Mouse (Mus musculus) liver, postnatal 0 days (tissue): Measurements from ENCODE around the gene Calu. TPM values are rescaled to one million over a fixed set of nuclear protein-coding genes. Genes with fewer than 3 reads are reported as not detected.
A peak's percentile ranks its signal among the peaks of the same experiment; 100 is the strongest.

Experiments
- ATAC-seq: fragments of 200-750 bp; cut with Nextera tagmentation; 2 replicates; pipeline ENCODE4 v1.8.0; 2017; ENCODE audit warnings: mild to moderate bottlenecking, moderate library complexity
- DNase-seq: peaks from one replicate; pipeline ENCODE4 v3.0.0-alpha.2; 2016
- H3K27ac ChIP-seq: fragments of 300-500 bp; sonication (generic); 2 replicates; pipeline ENCODE4 v1.5.1; 2014; ENCODE audit warnings: antibody characterized with exemption, moderate library complexity, mild to moderate bottlenecking, low read depth
- H3K27me3 ChIP-seq: fragments of 300-500 bp; sonication (generic); 2 replicates; pipeline ENCODE4 v1.6.1; 2014; ENCODE audit warnings: low read length, control low read depth, mixed read lengths; ENCODE audit not compliant: insufficient read depth
- H3K36me3 ChIP-seq: fragments of 300-500 bp; sonication (generic); replicated peaks from 2 replicates; pipeline ENCODE4 v1.6.1; 2014; ENCODE audit warnings: mild to moderate bottlenecking, control low read depth, low read length, moderate library complexity, mixed read lengths; ENCODE audit not compliant: insufficient read depth
- H3K4me1 ChIP-seq: fragments of 300-500 bp; sonication (generic); 2 replicates; pipeline ENCODE4 v1.6.1; 2014; ENCODE audit warnings: antibody characterized with exemption, mild to moderate bottlenecking, control low read depth; ENCODE audit not compliant: insufficient read depth
- H3K4me2 ChIP-seq: fragments of 300-500 bp; sonication (generic); 2 replicates; pipeline ENCODE4 v1.6.1; 2014; ENCODE audit warnings: low read depth, mild to moderate bottlenecking, low read length, moderate library complexity, mixed read lengths
- H3K4me3 ChIP-seq: fragments of 300-500 bp; sonication (generic); 2 replicates; pipeline ENCODE4 v1.5.1; 2014; ENCODE audit warnings: low read depth, low read length
- H3K9ac ChIP-seq: fragments of 300-500 bp; sonication (generic); replicated peaks from 2 replicates; pipeline ENCODE4 v1.6.1; 2014; ENCODE audit warnings: mild to moderate bottlenecking, moderate library complexity
- H3K9me3 ChIP-seq: fragments of 300-500 bp; sonication (generic); 2 replicates; pipeline ENCODE4 v1.6.1; 2016; ENCODE audit warnings: mild to moderate bottlenecking, control low read depth, low read length, mixed read lengths
- CTCF ChIP-seq: sonication (generic); IDR thresholded peaks from 2 replicates; pipeline ENCODE4 v1.5.1; 2016; ENCODE audit warnings: antibody characterized with exemption, low read depth
- EP300 ChIP-seq: IDR thresholded peaks from 2 replicates; pipeline ENCODE4 v1.6.1; 2016; ENCODE audit warnings: antibody characterized with exemption, low read depth, mild to moderate bottlenecking
- WGBS: fragments of 180-500 bp; shearing (Covaris S2); extraction: QIAGEN DNeasy Blood & Tissue Kit; methylation state at CpG from one replicate; pipeline ENCODE4 v1.1.7; 2014; ENCODE audit not compliant: insufficient replicate concordance; 5-methylcytosine and 5-hydroxymethylcytosine counted together
- polyA plus RNA-seq: library from polyadenylated mRNA; unstranded; fragments of >200 nt; fragmentation: Nextera tagmentation; extraction: Ambion mirVana; gene quantifications from 2 replicates; pipeline ENCODE4 v1.2.1, GENCODE M21; 2015

Gene Calu
- 55.7 and 63.8 TPM in 2 replicates for polyA plus RNA-seq

- no peaks in the 10 kb centered on the region for H3K27me3 ChIP-seq
- H3K9me3 ChIP-seq = no peaks in the 10 kb centered on the region
- under 1% methylated on average over 54 of the region's 55 CpGs for WGBS
- H3K9ac ChIP-seq = peak within 1 kb of the TSS; percentile 85
- H3K36me3 ChIP-seq = no peaks in the 10 kb centered on the region
- no peak; the same call in 1 of the 2 replicates for TF ChIP-seq EP300
- no peak for TF ChIP-seq CTCF
- DNase-seq = peak; percentile 100
- peak within 1 kb of the TSS; percentile 92 for H3K27ac ChIP-seq
- peak within 1 kb of the TSS; percentile 87 for H3K4me2 ChIP-seq
- peak; percentile 98 for ATAC-seq
- peaks cover 15% of the 10 kb centered on the region for H3K4me1 ChIP-seq
- H3K4me3 ChIP-seq = peak within 1 kb of the TSS; percentile 77
Observed at GRCm38 (mm10) chr6:29347665-29348370, at the start of gene Calu. Gene Calu, plus strand, starts transcription at chr6:29348069.

GRCm38 (mm10) chr6:29299112-29299511, 48.8 kb upstream of the Calu start:
- Histone ChIP-seq H3K4me3 (no peak overlapping the region), H3K36me3 (no peaks in the 10 kb centered on the region), H3K27ac (no peak overlapping the region), H3K27me3 (no peaks in the 10 kb centered on the region), H3K9me3 (no peaks in the 10 kb centered on the region), H3K4me2 (no peak overlapping the region), H3K9ac (no peak overlapping the region), H3K4me1 (no peaks in the 10 kb centered on the region)
- WGBS = 59% methylated on average over 2 of the region's 2 CpGs
- ATAC-seq (no peak), DNase-seq (no peak)
- TF ChIP-seq CTCF (no peak), EP300 (no peak)

- no peaks in the 10 kb centered on the region for H3K9me3 ChIP-seq
Observed at GRCm38 (mm10) chr6:29303251-29303650, 44.6 kb upstream of the Calu start.

GRCm38 (mm10) chr6:29303726-29304125, 44.1 kb upstream of the Calu start:
- ATAC-seq (no peak), DNase-seq (no peak)
- 50% methylated on average over 5 of the region's 5 CpGs for WGBS
- no peak overlapping the region for H3K4me3 ChIP-seq
- no peak overlapping the region for H3K4me2 ChIP-seq
- no peak overlapping the region for H3K9ac ChIP-seq
- no peak overlapping the region for H3K27ac ChIP-seq
- H3K36me3 ChIP-seq = no peaks in the 10 kb centered on the region
- H3K4me1 ChIP-seq = no peaks in the 10 kb centered on the region
- no peaks in the 10 kb centered on the region for H3K27me3 ChIP-seq
- H3K9me3 ChIP-seq = no peaks in the 10 kb centered on the region
- TF ChIP-seq CTCF (peak; percentile 28; the same call in 1 of the 2 replicates), EP300 (no peak)

More at GRCm38 (mm10) chr6:29303251-29303650, 44.6 kb upstream of the Calu start:
- ATAC-seq (no peak), DNase-seq (no peak)
- Histone ChIP-seq H3K4me1 (no peaks in the 10 kb centered on the region), H3K27me3 (no peaks in the 10 kb centered on the region), H3K36me3 (no peaks in the 10 kb centered on the region), H3K9ac (no peak overlapping the region), H3K4me3 (no peak overlapping the region), H3K27ac (no peak overlapping the region), H3K4me2 (no peak overlapping the region)
- TF ChIP-seq CTCF (no peak), EP300 (no peak)

- no peak for ATAC-seq
- Histone ChIP-seq H3K4me2 (no peak overlapping the region), H3K27ac (no peak overlapping the region), H3K9ac (no peak overlapping the region), H3K9me3 (no peaks in the 10 kb centered on the region), H3K27me3 (no peaks in the 10 kb centered on the region), H3K4me3 (no peak overlapping the region), H3K36me3 (no peaks in the 10 kb centered on the region), H3K4me1 (no peaks in the 10 kb centered on the region)
- TF ChIP-seq EP300 (no peak), CTCF (0 out of 2 replicates have a peak, but pooled peaks have one; percentile 9)
- 87% methylated on average over 4 of the region's 4 CpGs for WGBS
- DNase-seq = no peak
Observed at GRCm38 (mm10) chr6:29305462-29305861, 42.4 kb upstream of the Calu start.

- ATAC-seq (no peak), DNase-seq (no peak)
- H3K9me3 ChIP-seq = no peaks in the 10 kb centered on the region
- 82% methylated on average over 16 of the region's 16 CpGs for WGBS
- no peaks in the 10 kb centered on the region for H3K27me3 ChIP-seq
- H3K9ac ChIP-seq = no peak overlapping the region
- H3K27ac ChIP-seq = no peak overlapping the region
- H3K4me3 ChIP-seq = no peak overlapping the region
- TF ChIP-seq CTCF (no peak), EP300 (no peak)
- H3K36me3 ChIP-seq = no peaks in the 10 kb centered on the region
- no peak overlapping the region for H3K4me2 ChIP-seq
- H3K4me1 ChIP-seq = no peaks in the 10 kb centered on the region
Observed at GRCm38 (mm10) chr6:29308846-29309605, 38.8 kb upstream of the Calu start.
